Mouse (Mus musculus) heart, adult 9 months (tissue): ENCODE measurements around the gene Rsad1.

Experiments
- DNase-seq, 2 experiments: peaks; one replicate each; pipeline ENCODE4 v3.0.0; 2022; ENCODE audit warnings: low spot score in 2 of 2

The Rsad1 gene

GRCm38 (mm10) chr11:94548041-94548784 lies 842 bp downstream of the Rsad1 start:
- DNase-seq: peak; percentile 68

DNA sequence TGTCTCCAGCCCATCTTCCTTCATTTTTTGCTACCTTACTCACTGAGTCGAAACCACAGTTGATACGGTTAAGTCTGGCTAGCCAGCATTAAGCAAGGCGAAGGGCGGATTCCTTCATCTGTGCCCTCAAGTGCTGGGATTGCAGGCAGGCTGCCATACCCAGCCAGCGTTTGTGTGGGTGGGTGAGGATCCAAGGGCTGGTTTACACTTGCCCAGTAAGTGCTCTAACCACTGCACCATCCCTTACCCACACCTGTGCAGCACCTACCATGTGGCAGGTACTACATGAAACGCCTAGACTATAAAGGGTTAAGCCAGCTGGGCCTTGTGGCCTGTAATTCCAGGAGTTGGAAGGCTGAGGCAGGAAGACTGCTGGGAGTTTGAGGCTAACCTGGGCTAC lies 1.8 kb downstream of the Rsad1 start:
- DNase-seq: no peak

- DNase-seq: no peak
Observed at GRCm38 (mm10) chr11:94546381-94546780, 2.7 kb downstream of the Rsad1 start.

- no peak for DNase-seq
Observed at GRCm38 (mm10) chr11:94544422-94544821, 4.6 kb downstream of the Rsad1 start.

DNA sequence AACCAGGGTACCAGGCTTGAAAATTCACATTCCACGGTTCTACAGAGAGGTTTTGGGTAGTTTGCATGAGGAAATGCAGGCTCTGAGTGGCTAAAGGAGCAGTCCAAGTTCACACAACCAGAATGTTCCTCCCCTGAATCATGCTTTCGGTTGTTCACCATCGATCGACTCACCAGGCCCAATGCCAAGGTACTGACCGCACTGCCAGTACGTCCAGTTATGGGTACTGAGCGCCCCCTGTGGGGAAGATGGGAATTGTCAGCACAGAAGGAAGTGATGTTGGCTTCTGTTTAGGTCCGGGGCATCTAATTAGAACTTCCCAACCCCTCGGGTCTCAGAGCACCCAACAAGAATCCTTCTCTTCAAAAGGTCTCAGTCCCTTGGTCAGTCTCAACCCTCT lies 5.1 kb downstream of the Rsad1 start:
- peak; percentile 85 to 94 for DNase-seq

DNA sequence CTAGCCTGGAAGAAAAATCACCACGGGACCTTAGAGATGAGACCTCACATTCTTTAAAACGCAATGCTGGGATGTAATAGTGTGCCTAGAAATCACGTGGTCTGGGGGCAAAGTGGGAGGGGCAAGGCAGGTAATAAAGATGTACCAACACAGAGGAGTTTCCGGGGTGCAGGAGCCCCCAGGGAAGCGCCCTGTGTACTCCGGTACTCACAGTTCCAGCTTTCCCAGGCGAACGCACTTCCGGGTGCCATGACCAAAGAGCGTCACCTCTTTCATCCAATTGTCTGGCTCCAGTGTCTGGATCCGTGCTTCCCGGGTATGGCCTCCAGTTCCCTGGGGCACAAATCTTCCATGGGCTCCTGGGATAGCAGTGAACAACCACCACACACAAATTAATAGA lies 5.7 kb downstream of the Rsad1 start:
- DNase-seq: no peak

- DNase-seq: no peak
Observed at GRCm38 (mm10) chr11:94542400-94542799, 6.7 kb downstream of the Rsad1 start.

DNA sequence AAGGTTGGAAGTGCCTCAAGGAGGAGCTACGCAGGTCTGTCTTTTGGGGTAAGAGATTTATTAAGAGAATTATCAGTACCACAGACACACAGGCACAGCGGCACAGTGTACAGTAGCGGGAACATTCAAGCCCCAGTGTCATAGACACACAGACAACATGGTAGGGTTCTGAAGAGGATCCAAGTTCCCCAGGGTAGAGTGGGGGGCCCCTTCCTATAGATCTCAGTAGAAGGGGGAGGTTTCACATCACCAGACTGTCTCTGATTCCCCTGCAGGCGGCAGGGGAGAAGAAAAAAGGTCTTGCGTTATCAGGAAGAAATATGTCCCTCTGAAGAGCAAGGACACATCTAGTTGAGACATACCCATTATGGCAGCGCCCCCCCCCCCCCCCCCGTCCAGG lies 9.3 kb downstream of the Rsad1 start:
- no peak for DNase-seq

DNA sequence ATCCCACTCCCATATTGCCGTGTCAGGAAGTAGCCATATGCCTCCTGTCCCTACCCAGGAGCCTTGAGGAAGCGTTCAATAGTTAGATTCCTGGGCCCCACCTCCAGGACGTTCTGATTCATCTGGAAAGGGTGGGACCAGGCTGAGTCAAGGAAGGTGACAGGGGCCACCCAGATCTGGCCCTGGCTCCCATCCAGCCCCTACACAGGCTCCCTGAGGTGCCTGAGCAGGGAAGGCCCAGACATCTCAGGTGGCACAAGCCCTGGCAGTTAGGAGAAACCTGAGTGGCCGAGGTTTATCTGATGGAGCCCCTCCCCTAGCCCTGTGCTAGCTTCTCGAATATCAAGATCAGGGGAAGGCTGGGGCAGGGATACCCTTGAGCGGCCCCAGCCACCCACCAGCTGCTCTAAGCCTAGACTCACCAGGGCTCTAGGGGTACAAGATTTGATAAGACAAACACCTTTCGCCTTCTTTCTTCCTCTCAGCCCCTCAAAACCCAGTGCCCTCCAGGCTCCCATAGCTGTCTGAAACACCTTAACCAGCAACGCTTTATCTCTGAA lies 10.2 kb downstream of the Rsad1 start:
- DNase-seq: no peak

- no peak for DNase-seq
Observed at GRCm38 (mm10) chr11:94533171-94533570, 15.9 kb downstream of the Rsad1 start.

- no peak for DNase-seq
Observed at GRCm38 (mm10) chr11:94528879-94529278, 20.2 kb downstream of the Rsad1 start.

DNA sequence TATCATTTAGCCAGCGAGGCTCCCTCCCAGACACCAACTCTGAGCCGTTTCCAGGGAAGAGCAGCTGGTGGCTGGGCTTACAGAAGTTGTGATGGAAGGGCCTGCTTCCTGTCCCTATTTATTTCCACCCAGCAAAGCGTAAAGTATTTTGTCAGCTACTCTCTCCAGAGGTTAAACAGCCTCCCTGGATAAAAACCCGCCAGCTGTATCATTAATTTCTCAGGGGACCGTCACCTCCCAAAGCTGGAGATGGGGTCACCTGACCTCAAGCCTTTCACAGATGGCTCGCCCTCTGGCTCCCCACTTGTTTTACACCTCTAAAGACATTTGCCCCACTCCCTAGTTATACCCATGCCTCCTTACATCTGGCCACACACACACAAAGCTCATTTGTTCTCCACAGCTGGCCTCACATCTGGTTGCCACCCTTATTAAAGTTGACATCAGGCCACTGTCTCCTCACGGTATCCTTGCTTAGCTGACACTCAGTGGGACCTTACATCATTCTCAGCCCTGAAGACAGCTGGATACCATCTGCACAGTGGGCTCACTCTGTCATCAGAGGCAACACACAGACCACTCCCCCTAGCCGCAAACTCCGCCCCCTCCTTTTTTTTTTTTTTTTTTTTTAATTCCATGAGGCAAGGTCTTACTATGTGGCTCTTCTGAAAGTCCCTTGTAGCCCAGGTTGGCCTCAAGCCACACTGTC lies 22.7 kb downstream of the Rsad1 start:
- DNase-seq: peak in 1 of 2 experiments; percentile 21

- peak; percentile 41 to 59 for DNase-seq
Observed at GRCm38 (mm10) chr11:94521219-94521843, 27.7 kb downstream of the Rsad1 start, which contains the start of gene Mycbpap. Mycbpap (minus strand) TSS chr11:94521742.

GRCm38 (mm10) chr11:94513452-94513851 lies 35.6 kb downstream of the Rsad1 start:
- no peak for DNase-seq

DNA sequence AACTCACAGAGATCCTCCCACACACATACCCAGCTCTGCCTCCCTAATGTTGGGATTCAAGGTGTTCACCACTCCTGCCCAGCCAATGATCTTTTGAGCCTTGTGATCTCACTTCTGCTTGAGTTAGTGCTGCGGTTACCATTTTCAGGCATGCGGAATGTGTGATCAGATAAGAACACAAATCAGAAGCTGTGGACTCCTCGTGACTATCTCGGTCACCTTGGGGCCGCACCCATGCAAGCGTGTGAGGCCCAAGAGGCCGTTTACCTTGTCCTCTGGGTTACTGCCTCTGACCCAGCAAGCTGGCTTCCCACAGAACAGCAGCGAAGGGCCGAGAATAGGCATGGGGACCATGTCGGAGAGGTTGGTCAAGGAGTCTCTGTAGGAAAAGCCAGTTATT lies 40.1 kb downstream of the Rsad1 start:
- no peak for DNase-seq

GRCm38 (mm10) chr11:94501482-94501881 lies 47.6 kb downstream of the Rsad1 start:
- DNase-seq: no peak

DNA sequence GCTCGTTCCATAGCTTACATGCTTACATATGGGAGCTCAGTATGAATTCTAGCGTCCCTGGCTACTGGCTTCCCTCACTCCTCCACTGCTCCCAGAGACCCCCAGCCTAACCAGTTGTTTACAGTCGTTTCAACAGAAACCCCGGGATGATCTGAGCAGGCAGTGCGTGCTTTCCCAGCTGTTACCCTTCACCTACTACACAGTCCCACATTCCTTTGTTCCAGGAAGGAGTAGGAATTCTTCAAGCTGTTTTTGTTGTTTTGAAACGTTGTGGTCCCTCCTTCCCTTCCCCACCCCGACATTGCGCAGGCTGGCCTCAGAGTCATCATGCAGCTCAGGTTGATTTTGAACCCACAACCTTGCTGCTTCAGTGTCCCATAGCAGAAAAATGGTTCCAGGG lies 48.7 kb downstream of the Rsad1 start:
- DNase-seq: no peak

DNA sequence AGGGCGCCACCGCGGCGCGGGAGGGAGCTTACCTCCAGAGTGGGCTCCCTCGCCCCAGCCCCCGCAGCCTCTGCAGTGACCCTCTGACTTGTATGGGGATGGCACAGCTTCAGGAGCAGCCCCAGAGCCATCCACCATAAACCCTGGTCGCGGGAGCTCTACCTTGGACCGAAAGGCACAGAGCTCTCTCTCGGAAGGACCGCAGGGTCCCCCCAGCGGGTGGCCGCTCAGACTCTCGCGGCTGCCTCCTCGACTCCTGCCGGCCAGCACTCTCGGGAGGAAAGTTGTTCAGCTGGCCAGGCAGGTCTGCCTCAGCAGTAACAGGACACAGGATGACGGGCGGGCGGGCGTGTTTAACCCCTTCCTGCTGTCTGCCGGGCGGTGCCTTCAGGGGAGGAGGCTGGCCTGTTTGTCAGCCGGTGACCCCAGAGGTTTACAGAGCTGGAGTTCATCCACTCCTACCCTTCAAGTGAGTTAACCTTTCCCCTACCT lies 49.3 kb downstream of the Rsad1 start, which contains the start of gene Epn3:
Gene Epn3, minus strand, starts transcription at position 314 of the 492 bp plus-strand sequence.
- DNase-seq: no peak

DNA sequence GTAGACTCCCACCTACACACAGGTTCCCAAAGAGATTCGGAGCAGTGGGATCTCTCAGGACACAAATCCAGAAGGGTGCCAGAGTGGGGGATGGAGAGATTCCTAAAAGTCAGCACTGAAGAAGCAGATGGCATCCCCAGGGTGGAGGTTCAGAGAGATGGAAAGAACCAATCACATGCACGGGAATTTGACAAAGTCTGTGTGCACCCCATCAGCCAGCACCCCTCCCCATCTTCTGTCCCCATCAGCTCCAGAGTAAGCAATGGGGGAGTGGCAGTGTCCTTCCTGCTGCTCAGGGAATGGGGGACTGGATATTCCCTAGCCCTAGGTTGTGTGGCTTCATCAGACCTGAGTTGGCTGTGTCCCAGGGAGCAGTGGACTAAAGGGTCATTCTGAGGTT lies 50.0 kb downstream of the Rsad1 start:
- no peak for DNase-seq

DNA sequence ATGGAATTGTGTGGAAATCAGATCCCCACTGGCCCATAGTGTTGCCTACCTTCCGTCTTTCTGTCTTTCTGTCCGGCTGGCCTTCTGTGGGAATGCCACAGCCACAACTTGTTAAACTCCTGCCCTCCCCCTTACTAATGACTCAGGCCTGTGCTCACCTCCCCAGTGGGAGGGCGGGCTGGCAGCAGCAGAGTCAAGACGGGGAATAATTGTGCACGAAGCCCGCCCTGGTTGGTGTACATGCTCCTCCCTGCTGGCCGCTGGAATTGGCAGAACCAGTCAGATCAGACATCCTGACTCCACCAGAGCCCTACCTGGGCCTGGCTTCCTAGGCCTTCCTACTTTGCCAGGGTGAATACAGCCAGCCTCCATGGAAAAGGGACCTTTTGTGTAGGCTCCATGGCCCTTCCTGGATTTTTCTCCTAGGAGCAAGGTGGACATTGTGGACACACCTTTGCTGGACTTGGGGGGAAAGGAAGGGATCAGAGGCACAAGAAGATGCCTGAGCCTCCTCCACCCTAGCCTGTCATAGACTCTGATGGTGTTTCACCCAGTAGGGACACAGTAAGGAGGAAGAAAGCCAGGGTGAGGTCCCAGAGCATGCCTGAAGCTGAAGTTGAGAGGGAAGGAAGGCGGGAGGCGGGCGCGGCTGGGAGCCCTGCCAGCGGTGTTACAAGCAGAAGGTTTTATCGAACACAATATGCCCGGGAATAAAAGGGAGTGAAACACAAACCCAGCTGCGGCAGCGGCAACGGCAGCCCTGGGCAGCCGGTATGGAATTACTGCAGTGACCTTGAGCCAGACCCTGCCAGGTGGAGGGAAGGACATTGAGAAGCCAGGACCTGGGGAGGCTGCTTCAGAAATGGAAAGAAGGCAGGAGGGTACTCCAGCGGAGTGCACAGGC lies 50.7 kb downstream of the Rsad1 start:
- peak in 1 of 2 experiments; percentile 36 for DNase-seq

GRCm38 (mm10) chr11:94495415-94495814 lies 53.6 kb downstream of the Rsad1 start:
- DNase-seq: peak in 1 of 2 experiments; percentile 45
